ENCODE assay signal across 26 mouse cellular contexts in the genomic region with DNA sequence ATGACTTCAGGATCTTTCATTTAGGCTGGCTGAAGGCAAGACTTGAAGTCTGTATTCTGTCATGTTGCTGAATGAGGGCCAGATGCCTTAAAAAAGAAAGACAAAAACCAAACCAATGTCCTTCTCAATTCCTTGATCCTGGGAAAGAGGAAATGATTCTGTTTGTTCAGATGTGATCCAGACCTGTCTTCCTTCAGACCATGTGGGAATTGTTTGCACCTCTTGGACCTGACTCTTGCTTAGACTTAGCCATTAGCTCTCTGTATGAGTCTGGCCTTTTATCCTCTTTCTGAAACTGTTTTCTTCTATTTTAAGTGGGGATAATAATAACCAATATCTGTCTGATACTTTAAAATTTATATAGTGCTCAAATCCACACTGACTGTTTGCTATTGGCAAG. TPM values are rescaled to one million over a fixed set of nuclear protein-coding genes. Genes with fewer than 3 reads are reported as not detected.
DNase-seq lines count a peak whose midpoint lies in the region; ATAC-seq and TF ChIP-seq lines count a peak whose summit lies in the region.
"Had no signal": no experiment of that assay in that cellular context is flagged by ENCODE, and none has a peak within 500 bp of the region (broad histone marks: within the 10 kb centered on the region; RNA-seq: fewer than 3 reads in every experiment).

No protein-coding gene starts in this region.

- no peak for TF ChIP-seq POLR2A in limb, embryonic 14.5 days (IDR thresholded peaks at IDR 0.05; ENCODE audit: borderline replicate concordance, extremely low read depth, insufficient read depth, insufficient read length)

- peaks cover 5% of the 10 kb centered on the region; the same call in 1 of the 2 replicates for H3K36me3 ChIP-seq in forebrain, embryonic 14.5 days (ENCODE audit: control insufficient read depth, insufficient read depth, low read length)
- H3K36me3 ChIP-seq in forebrain, embryonic 10.5 days (replicated peaks), result no peaks in the 10 kb centered on the region
- no peaks in the 10 kb centered on the region for H3K36me3 ChIP-seq in hindbrain, embryonic 13.5 days
- no peaks in the 10 kb centered on the region for H3K36me3 ChIP-seq in hindbrain, embryonic 10.5 days
- H3K36me3 ChIP-seq in limb, embryonic 14.5 days (ENCODE audit: control insufficient read depth, insufficient read depth, low read length), result no peaks in the 10 kb centered on the region
- no peaks in the 10 kb centered on the region for H3K36me3 ChIP-seq in limb, embryonic 10.5 days
- H3K36me3 ChIP-seq: embryonic facial prominence, embryonic 15.5 days had no signal

- ATAC-seq in forebrain, embryonic 14.5 days, result no peak
- no peak for ATAC-seq in hindbrain, embryonic 13.5 days (ENCODE audit: low FRiP score)
- ATAC-seq in limb, embryonic 14.5 days (ENCODE audit: low FRiP score, low read depth), result no peak
- ATAC-seq in granulocyte monocyte progenitor cell, adult 5-6 weeks (replicated peaks; ENCODE audit: poor library complexity, severe bottlenecking), result no peak
- ATAC-seq: activated CD4-positive, CD25-positive, alpha-beta regulatory T cell, adult 4 months; CD4-positive, CD25-positive, alpha-beta regulatory T cell, adult 4 months; hindbrain, postnatal 0 days; inflammation-experienced regulatory T-cells, adult 6 months had no signal

- DNase-seq in forebrain, embryonic 14.5 days (ENCODE audit: low spot score), result no peak
- DNase-seq in forebrain, embryonic 10.5 days (ENCODE audit: extremely low spot score, low spot score), result no peak
- no peak for DNase-seq in hindbrain, embryonic 10.5 days (ENCODE audit: low spot score)
- DNase-seq in limb, embryonic 14.5 days (ENCODE audit: low spot score), result peak; percentile 10
- DNase-seq in limb, embryonic 10.5 days (ENCODE audit: low spot score), result no peak
- DNase-seq: adrenal gland, adult 8-10 months; adrenal gland, postnatal 25 days; cerebellum, adult 11-12 months; cerebellum, adult 8-10 months; cerebellum, postnatal 10 days; cerebellum, postnatal 36 days; embryo, embryonic 11 days; gastrocnemius, postnatal 10 days; gastrocnemius, postnatal 36 days; heart, adult 11 months; kidney, adult 11 months; kidney, adult 8-10 months had no signal

- peaks cover 31% of the 10 kb centered on the region for H3K4me1 ChIP-seq in forebrain, embryonic 14.5 days (ENCODE audit: control insufficient read depth, insufficient read depth, low read length)
- H3K4me1 ChIP-seq in forebrain, embryonic 10.5 days, result peaks cover 24% of the 10 kb centered on the region
- H3K4me1 ChIP-seq in hindbrain, embryonic 13.5 days (replicated peaks), result peaks cover 40% of the 10 kb centered on the region
- peaks cover 37% of the 10 kb centered on the region for H3K4me1 ChIP-seq in hindbrain, embryonic 10.5 days (replicated peaks)
- H3K4me1 ChIP-seq in limb, embryonic 14.5 days (ENCODE audit: control insufficient read depth, insufficient read depth, low read length), result peaks cover 3% of the 10 kb centered on the region; the same call in 1 of the 2 replicates
- peaks cover 3% of the 10 kb centered on the region for H3K4me1 ChIP-seq in limb, embryonic 10.5 days

- no peak overlapping the region for H3K4me2 ChIP-seq in forebrain, embryonic 14.5 days (ENCODE audit: low read length)
- no peak overlapping the region for H3K4me2 ChIP-seq in hindbrain, embryonic 13.5 days
- no peak overlapping the region for H3K4me2 ChIP-seq in limb, embryonic 14.5 days (replicated peaks; ENCODE audit: low read depth, low read length, severe bottlenecking)
- H3K4me2 ChIP-seq: embryonic facial prominence, embryonic 15.5 days; heart, embryonic 11.5 days; hindbrain, embryonic 14.5 days had no signal

- H3K9me3 ChIP-seq in forebrain, embryonic 14.5 days (replicated peaks; ENCODE audit: control insufficient read depth, low read length), result no peaks in the 10 kb centered on the region
- H3K9me3 ChIP-seq in forebrain, embryonic 10.5 days, result no peaks in the 10 kb centered on the region
- no peaks in the 10 kb centered on the region for H3K9me3 ChIP-seq in hindbrain, embryonic 13.5 days
- H3K9me3 ChIP-seq in hindbrain, embryonic 10.5 days, result no peaks in the 10 kb centered on the region
- H3K9me3 ChIP-seq in limb, embryonic 14.5 days (ENCODE audit: control insufficient read depth, low read length), result no peaks in the 10 kb centered on the region
- H3K9me3 ChIP-seq in limb, embryonic 10.5 days (replicated peaks), result no peaks in the 10 kb centered on the region
- H3K9me3 ChIP-seq: embryonic facial prominence, embryonic 15.5 days had no signal

- H3K27me3 ChIP-seq in forebrain, embryonic 14.5 days (replicated peaks; ENCODE audit: control insufficient read depth, insufficient read depth, low read length), result no peaks in the 10 kb centered on the region
- H3K27me3 ChIP-seq in forebrain, embryonic 10.5 days (ENCODE audit: poor library complexity, severe bottlenecking), result no peaks in the 10 kb centered on the region
- peaks cover 7% of the 10 kb centered on the region; the same call in 1 of the 2 replicates for H3K27me3 ChIP-seq in hindbrain, embryonic 13.5 days
- H3K27me3 ChIP-seq in hindbrain, embryonic 10.5 days (ENCODE audit: insufficient read depth, poor library complexity, severe bottlenecking), result no peaks in the 10 kb centered on the region
- no peaks in the 10 kb centered on the region for H3K27me3 ChIP-seq in limb, embryonic 14.5 days (ENCODE audit: control insufficient read depth, insufficient read depth, low read length)
- no peaks in the 10 kb centered on the region for H3K27me3 ChIP-seq in limb, embryonic 10.5 days (ENCODE audit: low read depth, poor library complexity, severe bottlenecking)
- H3K27me3 ChIP-seq: embryonic facial prominence, embryonic 15.5 days had no signal

- no peak overlapping the region for H3K4me3 ChIP-seq in forebrain, embryonic 14.5 days (ENCODE audit: low read depth, low read length)
- no peak overlapping the region for H3K4me3 ChIP-seq in forebrain, embryonic 10.5 days
- H3K4me3 ChIP-seq in hindbrain, embryonic 13.5 days, result no peak overlapping the region
- no peak overlapping the region for H3K4me3 ChIP-seq in hindbrain, embryonic 10.5 days
- H3K4me3 ChIP-seq in limb, embryonic 14.5 days (replicated peaks; ENCODE audit: low read length), result no peak overlapping the region
- no peak overlapping the region for H3K4me3 ChIP-seq in limb, embryonic 10.5 days
- H3K4me3 ChIP-seq: embryonic facial prominence, embryonic 15.5 days had no signal

- H3K27ac ChIP-seq in forebrain, embryonic 14.5 days (ENCODE audit: low read depth, low read length), result peak overlapping the region; percentile 85
- no peak overlapping the region for H3K27ac ChIP-seq in forebrain, embryonic 10.5 days
- 0 out of 2 replicates have a peak overlapping the region, but pooled peaks have one; percentile 80 for H3K27ac ChIP-seq in hindbrain, embryonic 13.5 days
- no peak overlapping the region for H3K27ac ChIP-seq in hindbrain, embryonic 10.5 days
- no peak overlapping the region for H3K27ac ChIP-seq in limb, embryonic 14.5 days (replicated peaks; ENCODE audit: low read depth, low read length)
- no peak overlapping the region for H3K27ac ChIP-seq in limb, embryonic 10.5 days
- H3K27ac ChIP-seq: embryonic facial prominence, embryonic 15.5 days; hindbrain, postnatal 0 days had no signal

- no peak overlapping the region for H3K9ac ChIP-seq in forebrain, embryonic 14.5 days (ENCODE audit: low read length)
- H3K9ac ChIP-seq in hindbrain, embryonic 13.5 days, result no peak overlapping the region
- H3K9ac ChIP-seq in limb, embryonic 14.5 days (ENCODE audit: low read depth, low read length, severe bottlenecking), result no peak overlapping the region
- H3K9ac ChIP-seq: embryonic facial prominence, embryonic 15.5 days; hindbrain, embryonic 14.5 days had no signal

RNA-seq across cellular contexts. Expression of a gene that starts 56.4 kb away (rescaled TPM):
- polyA plus RNA-seq in forebrain, embryonic 14.5 days (2014; fragmentation: Nextera tagmentation; extraction: Ambion mirVana), result 20.4 and 26.6 TPM in 2 replicates
- 16.3 and 16.4 TPM in 2 replicates for polyA plus RNA-seq in forebrain, embryonic 10.5 days (2016; fragmentation: Nextera tagmentation; extraction: Ambion mirVana)
- polyA plus RNA-seq in hindbrain, embryonic 13.5 days (2015; fragmentation: Nextera tagmentation; extraction: Ambion mirVana), result 19.8 and 23.1 TPM in 2 replicates
- polyA plus RNA-seq in hindbrain, embryonic 10.5 days (2016; fragmentation: Nextera tagmentation; extraction: Ambion mirVana), result 16.4 and 17.6 TPM in 2 replicates
- polyA plus RNA-seq in limb, embryonic 14.5 days (2012; rRNA removed), result 29.3 and 31.8 TPM in 2 replicates
- 10.8 and 14.7 TPM in 2 replicates for polyA plus RNA-seq in limb, embryonic 14.5 days (2014; fragmentation: Nextera tagmentation; extraction: Ambion mirVana)
- polyA plus RNA-seq in limb, embryonic 10.5 days (2016; fragmentation: Nextera tagmentation; extraction: Ambion mirVana), result 15.4 and 17.5 TPM in 2 replicates
- 33.2 and 35.2 TPM in 2 replicates for total RNA-seq in granulocyte monocyte progenitor cell, adult 5-6 weeks (2014; fragmentation: Nextera tagmentation)
- 21.1 and 30.4 TPM in 2 replicates for total RNA-seq in granulocyte monocyte progenitor cell, adult 5-6 weeks (2017)

Comparison
In these comparisons a context has a peak if more than half of its experiments do, and no peak if none do; other contexts are left out.
1. H3K27ac ChIP-seq: peak in forebrain, embryonic 14.5 days (single experiment) and hindbrain, embryonic 13.5 days (single experiment); none in forebrain, embryonic 10.5 days (single experiment), hindbrain, embryonic 10.5 days (single experiment), limb, embryonic 14.5 days (single experiment) and limb, embryonic 10.5 days (single experiment).